Mouse (Mus musculus) T-helper 17 cell (primary cell): Measurements from ENCODE around the gene Dmc1.

Experiments used
- in situ Hi-C, 2 experiments: fragments of 300-600 bp; cut with MboI, MseI; formaldehyde crosslinking; loops; 1 replicate in 1 of 2; 2 replicates in 1 of 2; pipeline ENCODE4 v1.15.1; 2025; ENCODE audit warnings: high pct_unique_total_duplicates in 2 of 2

Dmc1 gene

GRCm38 (mm10) chr15:79604990-79605665, at the start of gene Dmc1:
Gene Dmc1, minus strand, starts transcription at chr15:79605109.
- in situ Hi-C loops, result loop anchor here (5.0 to 10.0 kb wide), 3 partner anchors 38 to 1750 kb away; no protein-coding TSS in a partner anchor

- in situ Hi-C loops, result no loop called here
Measured at GRCm38 (mm10) chr15:79651481-79651880, 46.6 kb upstream of the Dmc1 start.

- in situ Hi-C loops, result no loop called here
Measured at GRCm38 (mm10) chr15:79650569-79650968, 45.7 kb upstream of the Dmc1 start.

GRCm38 (mm10) chr15:79648130-79648529, 43.2 kb upstream of the Dmc1 start:
- in situ Hi-C loops, result loop anchor here in 1 of 2 experiments (5.0 to 25.0 kb wide), 2 partner anchors 426 to 1536 kb away; partner anchors contain the start of gene Cacng2

GRCm38 (mm10) chr15:79645483-79645882, 40.6 kb upstream of the Dmc1 start:
- in situ Hi-C loops, result loop anchor here in 1 of 2 experiments (5.0 to 25.0 kb wide), 2 partner anchors 423 to 1533 kb away; partner anchors contain the start of gene Cacng2

- in situ Hi-C loops, result loop anchor here in 1 of 2 experiments (25.0 kb wide), 1 partner anchor 1529 kb away; the partner anchor contains the start of gene Cacng2
Measured at GRCm38 (mm10) chr15:79641135-79641817, 36.4 kb upstream of the Dmc1 start.

GRCm38 (mm10) chr15:79630471-79630870, 25.6 kb upstream of the Dmc1 start:
- in situ Hi-C loops, result loop anchor here in 1 of 2 experiments (25.0 kb wide), 1 partner anchor 1518 kb away; the partner anchor contains the start of gene Cacng2

- in situ Hi-C loops, result no loop called here
Measured at GRCm38 (mm10) chr15:79619770-79620414, 15.0 kb upstream of the Dmc1 start.

- in situ Hi-C loops, result no loop called here
Measured at GRCm38 (mm10) chr15:79618456-79618855, 13.5 kb upstream of the Dmc1 start.

GRCm38 (mm10) chr15:79617135-79617534, 12.2 kb upstream of the Dmc1 start:
- in situ Hi-C loops, result no loop called here

- in situ Hi-C loops, result no loop called here
Measured at GRCm38 (mm10) chr15:79616729-79617128, 11.8 kb upstream of the Dmc1 start.

GRCm38 (mm10) chr15:79615501-79615900, 10.6 kb upstream of the Dmc1 start:
- in situ Hi-C loops, result no loop called here

GRCm38 (mm10) chr15:79609226-79609625, 4.3 kb upstream of the Dmc1 start:
- in situ Hi-C loops, result loop anchor here (5.0 to 10.0 kb wide), 2 partner anchors 47 to 1754 kb away; no protein-coding TSS in a partner anchor

- in situ Hi-C loops, result loop anchor here (5.0 to 10.0 kb wide), 2 partner anchors 46 to 1753 kb away; no protein-coding TSS in a partner anchor
Measured at GRCm38 (mm10) chr15:79608214-79608613, 3.3 kb upstream of the Dmc1 start.

GRCm38 (mm10) chr15:79607757-79608156, 2.8 kb upstream of the Dmc1 start:
- in situ Hi-C loops, result loop anchor here (5.0 to 10.0 kb wide), 2 partner anchors 45 to 1753 kb away; no protein-coding TSS in a partner anchor

- in situ Hi-C loops, result loop anchor here (5.0 to 10.0 kb wide), 2 partner anchors 44 to 1751 kb away; no protein-coding TSS in a partner anchor
Measured at GRCm38 (mm10) chr15:79606161-79606560, 1.3 kb upstream of the Dmc1 start.

GRCm38 (mm10) chr15:79600176-79600575, 4.7 kb downstream of the Dmc1 start:
- in situ Hi-C loops, result loop anchor here in 1 of 2 experiments (5.0 to 10.0 kb wide), 2 partner anchors 33 to 1745 kb away; no protein-coding TSS in a partner anchor

GRCm38 (mm10) chr15:79598715-79599114, 6.2 kb downstream of the Dmc1 start:
- in situ Hi-C loops, result loop anchor here in 1 of 2 experiments (10.0 kb wide), 1 partner anchor 1424 kb away; the partner anchor contains the start of gene Ift27

- in situ Hi-C loops, result no loop called here
Measured at GRCm38 (mm10) chr15:79581581-79581980, 23.3 kb downstream of the Dmc1 start.

GRCm38 (mm10) chr15:79577671-79578426, 27.1 kb downstream of the Dmc1 start:
- in situ Hi-C loops, result no loop called here

GRCm38 (mm10) chr15:79576947-79577346, 28.0 kb downstream of the Dmc1 start:
- in situ Hi-C loops, result no loop called here
